Mouse (Mus musculus) cortical plate, adult 2 months (tissue): ENCODE data around the gene Tmem141.

Experiments used
- CTCF ChIP-seq: fragments of 200-500 bp; IDR thresholded peaks from 2 replicates; pipeline ENCODE4 v1.5.1; 2011; ENCODE audit warnings: mild to moderate bottlenecking, control low read depth, low read length; ENCODE audit not compliant: insufficient read depth; ENCODE audit errors: extremely low read depth
- POLR2A ChIP-seq: fragments of 200-500 bp; IDR thresholded peaks from 2 replicates; pipeline ENCODE4 v1.6.1; 2011; ENCODE audit warnings: mild to moderate bottlenecking, low read length, control low read depth; ENCODE audit not compliant: insufficient read depth; ENCODE audit errors: extremely low read depth

DNA sequence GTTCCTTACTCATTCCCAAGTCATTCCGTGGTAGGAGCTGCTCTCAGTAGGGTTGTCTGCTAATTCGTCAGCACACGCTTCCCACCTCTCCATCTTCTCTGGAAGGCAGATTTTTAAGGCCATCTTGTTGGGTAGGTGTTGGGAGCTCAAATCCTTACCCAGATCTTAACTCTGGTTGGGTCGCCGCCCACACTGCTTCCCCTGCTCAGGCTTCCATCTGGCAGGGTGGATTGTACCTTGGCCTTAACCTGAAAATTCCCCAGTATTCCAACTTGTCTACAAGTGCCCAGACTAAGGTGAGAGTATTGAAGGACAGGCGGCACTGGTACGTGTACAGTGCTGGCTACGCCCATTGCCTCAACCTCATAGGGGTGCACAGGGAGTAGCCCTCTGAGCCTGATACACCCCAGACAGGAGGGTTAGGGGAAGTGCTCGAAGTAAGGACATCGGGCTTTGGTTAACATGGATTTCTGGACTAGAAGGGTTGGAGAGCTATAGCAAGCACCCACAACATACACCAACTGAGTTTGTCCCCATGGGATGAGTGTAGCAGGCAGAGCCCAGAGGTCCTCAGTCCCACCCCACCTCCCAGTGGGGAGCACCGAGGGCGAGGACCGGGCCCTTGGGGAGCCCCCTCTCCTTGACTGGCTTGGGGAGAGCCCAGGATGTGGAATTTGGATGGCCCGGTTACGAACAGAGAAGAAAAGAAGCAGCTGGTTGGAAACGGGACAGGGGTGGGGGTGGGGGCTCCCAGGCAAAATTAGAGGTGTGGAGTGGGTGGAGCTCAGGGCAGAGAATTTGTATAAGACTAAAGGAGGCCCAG lies 45.6 kb downstream of the Tmem141 start:
- no peak for TF ChIP-seq CTCF
- TF ChIP-seq POLR2A, result no peak
